Mouse (Mus musculus) intestine, embryonic 16.5 days (tissue): ENCODE results near the gene Ost4. TPM values are rescaled to one million over a fixed set of nuclear protein-coding genes. Genes with fewer than 3 reads are reported as not detected.

Source experiments
- polyA plus RNA-seq: library from polyadenylated mRNA; unstranded; fragments of >200 nt; fragmentation: Nextera tagmentation; extraction: Ambion mirVana; gene quantifications from 2 replicates; pipeline ENCODE4 v1.2.1, GENCODE M21; 2015

Ost4 gene
- polyA plus RNA-seq, 1 experiment from 2014 or later, result 477 TPM

Other genes with a start within 250 kb of the Ost4 start
- 166 and 186 TPM in 2 replicates for gene Cenpa, start 241.0 kb downstream of the Ost4 start, polyA plus RNA-seq
- 5.7 and 6.1 TPM in 2 replicates for gene Dpysl5, start 196.2 kb downstream of the Ost4 start, polyA plus RNA-seq
- gene Mapre3, start 93.1 kb downstream of the Ost4 start, polyA plus RNA-seq, result 14.0 and 15.4 TPM in 2 replicates
- gene Tmem214, start 39.8 kb downstream of the Ost4 start, polyA plus RNA-seq, result 76.5 and 81.0 TPM in 2 replicates
- gene Agbl5, start 19.1 kb downstream of the Ost4 start, polyA plus RNA-seq, result 13.9 and 16.3 TPM in 2 replicates
- gene Emilin1, start 5.6 kb upstream of the Ost4 start, polyA plus RNA-seq, result 173 and 177 TPM in 2 replicates
- gene Khk, start 13.6 kb upstream of the Ost4 start, polyA plus RNA-seq, result 26.9 and 32.5 TPM in 2 replicates
- 67.0 and 88.7 TPM in 2 replicates for gene Cgref1, start 37.8 kb upstream of the Ost4 start, polyA plus RNA-seq
- 222 and 227 TPM in 2 replicates for gene Preb, start 52.6 kb upstream of the Ost4 start, polyA plus RNA-seq
- 3.3 and 4.2 TPM in 2 replicates for gene Tcf23, start 60.9 kb upstream of the Ost4 start, polyA plus RNA-seq
- gene Atraid, start 140.5 kb upstream of the Ost4 start, polyA plus RNA-seq, result 180 and 190 TPM in 2 replicates
- 18.8 TPM in 2 replicates for gene Slc5a6, start 141.1 kb upstream of the Ost4 start, polyA plus RNA-seq
- 16.8 and 18.2 TPM in 2 replicates for gene Cad, start 147.0 kb upstream of the Ost4 start, polyA plus RNA-seq
- gene Dnajc5g, start 198.5 kb upstream of the Ost4 start, polyA plus RNA-seq, result not detected in 2 replicates
- 0.12 and 0.15 TPM in 2 replicates for gene Slc30a3, start 200.4 kb upstream of the Ost4 start, polyA plus RNA-seq
- not detected in 2 replicates for gene Trim54, start 208.9 kb upstream of the Ost4 start, polyA plus RNA-seq
- gene Ucn, start 231.0 kb upstream of the Ost4 start, polyA plus RNA-seq, result not detected in 2 replicates
- 80.3 and 84.4 TPM in 2 replicates for gene Mpv17, start 246.5 kb upstream of the Ost4 start, polyA plus RNA-seq